Mouse (Mus musculus): Measurements from ENCODE around the gene Ppt2. TPM values are rescaled to one million over a fixed set of nuclear protein-coding genes. Genes with fewer than 3 reads are reported as not detected.

Gene Ppt2
- polyA plus RNA-seq, 1 experiment from 2014 or later, result 26.4 TPM

DNA sequence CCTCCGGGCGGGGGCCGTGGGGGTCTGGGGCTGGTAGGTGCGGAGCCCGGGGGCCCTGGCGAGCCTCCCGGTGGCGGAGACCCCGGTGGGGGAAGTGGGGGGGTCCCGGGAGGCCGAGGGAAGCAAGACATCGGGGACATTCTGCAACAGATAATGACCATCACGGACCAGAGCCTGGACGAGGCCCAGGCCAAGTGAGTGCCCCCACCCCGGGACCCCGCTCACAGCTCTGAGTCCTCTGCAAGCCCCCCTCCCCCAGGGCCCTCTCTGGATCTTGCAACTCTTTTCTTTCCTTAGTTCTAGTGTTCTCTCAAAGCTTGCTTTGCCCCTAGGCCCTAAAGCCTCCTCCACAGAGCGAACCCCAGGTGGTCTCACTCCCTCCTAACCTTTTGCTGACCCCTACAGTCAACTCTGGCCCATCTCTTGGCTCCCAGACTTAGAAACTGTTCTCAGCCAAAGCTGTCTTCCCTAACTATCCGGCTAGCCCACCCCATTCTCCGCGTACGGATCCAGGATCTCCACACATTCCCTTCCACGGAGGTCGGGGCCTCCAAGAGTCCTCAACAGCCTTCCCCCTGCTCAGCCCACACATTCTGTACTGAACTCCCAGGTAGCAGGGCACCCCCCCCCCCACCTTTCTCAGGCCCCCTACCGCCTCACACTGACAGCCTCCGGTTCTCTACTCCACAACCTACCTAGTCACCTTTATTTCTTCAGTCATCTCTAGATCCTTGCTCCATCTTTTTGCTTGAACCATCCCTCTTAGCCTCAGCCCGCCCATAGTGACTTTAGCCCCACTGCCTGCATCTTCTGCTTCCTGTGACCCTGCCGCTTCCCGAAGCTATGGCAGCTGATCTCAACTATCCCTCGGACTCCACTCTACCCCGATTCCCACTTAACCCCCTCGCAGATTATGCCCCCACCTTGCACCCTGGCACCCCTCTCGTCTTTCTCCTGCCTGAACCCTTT, 35.4 kb downstream of the Ppt2 start:
- Histone ChIP-seq H3K4me3 (ENCODE audit: low read depth, low read length) (peak overlapping the region; percentile 88), H3K9ac (ENCODE audit: low read depth, low read length) (peak overlapping the region; percentile 98), H3K27me3 (replicated peaks; ENCODE audit: control insufficient read depth, insufficient read depth, low read length) (no peaks in the 10 kb centered on the region), H3K4me1 (ENCODE audit: control insufficient read depth, insufficient read depth, low read length) (peaks cover 49% of the 10 kb centered on the region), H3K9me3 (ENCODE audit: control insufficient read depth, low read length) (no peaks in the 10 kb centered on the region), H3K4me2 (ENCODE audit: low read depth, low read length) (peak overlapping the region; percentile 67), H3K36me3 (ENCODE audit: control insufficient read depth, insufficient read depth, low read length) (peaks cover 30% of the 10 kb centered on the region), H3K27ac (replicated peaks; ENCODE audit: low read depth, low read length) (peak overlapping the region; percentile 99)
- WGBS, result 1% methylated on average over 22 of the region's 32 CpGs
- ATAC-seq (ENCODE audit: low read depth), result peak; percentile 9
- peak; percentile 51 for DNase-seq (ENCODE audit: low spot score)

DNA sequence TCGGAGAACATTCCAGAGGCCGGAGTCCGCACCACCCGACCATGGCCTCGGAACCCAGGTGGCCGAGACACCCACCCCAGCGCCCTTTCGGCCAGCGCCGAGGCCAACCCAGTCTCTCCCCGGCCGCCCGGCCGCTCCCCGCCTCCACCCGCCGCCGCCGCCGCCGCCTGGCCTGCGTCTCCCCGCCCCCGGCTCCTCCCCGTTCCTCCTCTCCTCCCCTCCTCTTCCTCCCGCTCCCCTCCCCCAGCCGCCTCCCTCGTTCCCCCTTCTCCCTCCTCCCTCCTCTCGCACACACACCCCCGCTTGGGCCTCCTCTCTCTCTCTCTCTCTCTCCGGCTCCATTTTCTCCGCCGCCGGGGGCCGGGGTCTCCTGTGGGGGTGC, 36.3 kb downstream of the Ppt2 start:
- ATAC-seq (ENCODE audit: low read depth), result peak; percentile 30

DNA sequence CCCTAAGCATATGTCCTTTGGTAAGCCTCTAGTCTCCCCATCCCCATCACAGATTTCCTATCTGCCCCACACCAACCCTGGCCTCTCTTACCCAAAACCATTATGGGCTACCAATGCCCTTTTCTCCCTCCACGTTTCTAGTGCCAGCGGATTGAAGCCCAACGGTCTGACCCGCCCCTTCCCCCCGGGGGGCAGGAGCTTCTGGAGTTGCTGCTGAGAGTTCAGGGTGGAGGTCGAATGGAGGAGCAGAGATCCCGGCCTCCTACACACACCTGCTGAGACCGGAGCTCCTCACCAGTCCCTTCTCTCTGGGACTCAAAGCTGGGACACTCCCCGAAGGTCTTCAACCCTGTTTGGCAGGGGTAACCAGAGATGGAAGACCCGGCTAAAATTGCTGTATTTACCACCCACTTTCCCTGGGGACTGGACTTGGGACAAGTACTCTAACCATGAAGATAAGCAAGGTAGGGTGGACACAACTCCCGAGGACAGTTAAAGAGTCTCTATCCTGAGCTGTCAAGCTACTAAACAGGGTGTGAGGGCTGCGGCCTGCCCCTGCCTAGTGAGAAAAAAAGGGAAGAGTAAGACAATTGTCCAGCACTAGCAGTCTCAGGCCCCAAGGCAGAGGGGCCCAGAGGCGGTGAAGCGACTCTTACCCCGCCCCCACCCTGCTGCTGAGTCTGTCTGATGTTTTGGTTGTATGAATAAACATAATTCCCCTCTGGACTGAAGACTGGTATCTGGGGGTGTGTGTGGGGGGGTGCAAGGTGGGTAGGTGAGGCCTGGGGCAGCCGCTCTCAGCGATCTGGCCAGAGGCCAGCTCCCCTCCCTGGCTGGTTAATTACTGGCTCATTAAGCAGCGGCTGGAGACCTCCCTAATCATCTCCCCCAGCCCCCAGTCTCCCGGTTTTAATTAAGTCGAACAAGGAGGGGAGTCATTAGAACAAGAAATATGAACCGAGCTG, 37.0 kb downstream of the Ppt2 start, which contains the start of gene Pbx2:
Gene Pbx2, plus strand, starts transcription at position 238 of the 965 bp plus-strand sequence.
- H3K27ac ChIP-seq (replicated peaks; ENCODE audit: low read depth, low read length), result peak within 1 kb of the TSS; percentile 99
- ATAC-seq (ENCODE audit: low read depth) (no peak; the same call in 1 of the 2 replicates), DNase-seq (ENCODE audit: low spot score) (peak; percentile 64)
- peaks cover 47% of the 10 kb centered on the region for H3K4me1 ChIP-seq (ENCODE audit: control insufficient read depth, insufficient read depth, low read length)
- WGBS, result 4% methylated on average over 21 of the region's 21 CpGs
- H3K36me3 ChIP-seq (ENCODE audit: control insufficient read depth, insufficient read depth, low read length), result peaks cover 24% of the 10 kb centered on the region
- peak within 1 kb of the TSS; percentile 98 for H3K9ac ChIP-seq (ENCODE audit: low read depth, low read length)
- peak within 1 kb of the TSS; percentile 88 for H3K4me3 ChIP-seq (ENCODE audit: low read depth, low read length)
- peak within 1 kb of the TSS; percentile 67 for H3K4me2 ChIP-seq (ENCODE audit: low read depth, low read length)
- no peaks in the 10 kb centered on the region for H3K27me3 ChIP-seq (replicated peaks; ENCODE audit: control insufficient read depth, insufficient read depth, low read length)
- no peaks in the 10 kb centered on the region for H3K9me3 ChIP-seq (ENCODE audit: control insufficient read depth, low read length)

More for the DNA sequence above, 36.3 kb downstream of the Ppt2 start:
- Histone ChIP-seq H3K36me3 (ENCODE audit: control insufficient read depth, insufficient read depth, low read length) (peaks cover 30% of the 10 kb centered on the region), H3K27ac (replicated peaks; ENCODE audit: low read depth, low read length) (peak overlapping the region; percentile 99), H3K4me1 (ENCODE audit: control insufficient read depth, insufficient read depth, low read length) (peaks cover 45% of the 10 kb centered on the region), H3K4me3 (ENCODE audit: low read depth, low read length) (peak overlapping the region; percentile 88), H3K4me2 (ENCODE audit: low read depth, low read length) (peak overlapping the region; percentile 67), H3K9ac (ENCODE audit: low read depth, low read length) (peak overlapping the region; percentile 98), H3K27me3 (replicated peaks; ENCODE audit: control insufficient read depth, insufficient read depth, low read length) (no peaks in the 10 kb centered on the region), H3K9me3 (ENCODE audit: control insufficient read depth, low read length) (no peaks in the 10 kb centered on the region)
- peak; percentile 95 for DNase-seq (ENCODE audit: low spot score)
- under 1% methylated on average over 17 of the region's 35 CpGs for WGBS

DNA sequence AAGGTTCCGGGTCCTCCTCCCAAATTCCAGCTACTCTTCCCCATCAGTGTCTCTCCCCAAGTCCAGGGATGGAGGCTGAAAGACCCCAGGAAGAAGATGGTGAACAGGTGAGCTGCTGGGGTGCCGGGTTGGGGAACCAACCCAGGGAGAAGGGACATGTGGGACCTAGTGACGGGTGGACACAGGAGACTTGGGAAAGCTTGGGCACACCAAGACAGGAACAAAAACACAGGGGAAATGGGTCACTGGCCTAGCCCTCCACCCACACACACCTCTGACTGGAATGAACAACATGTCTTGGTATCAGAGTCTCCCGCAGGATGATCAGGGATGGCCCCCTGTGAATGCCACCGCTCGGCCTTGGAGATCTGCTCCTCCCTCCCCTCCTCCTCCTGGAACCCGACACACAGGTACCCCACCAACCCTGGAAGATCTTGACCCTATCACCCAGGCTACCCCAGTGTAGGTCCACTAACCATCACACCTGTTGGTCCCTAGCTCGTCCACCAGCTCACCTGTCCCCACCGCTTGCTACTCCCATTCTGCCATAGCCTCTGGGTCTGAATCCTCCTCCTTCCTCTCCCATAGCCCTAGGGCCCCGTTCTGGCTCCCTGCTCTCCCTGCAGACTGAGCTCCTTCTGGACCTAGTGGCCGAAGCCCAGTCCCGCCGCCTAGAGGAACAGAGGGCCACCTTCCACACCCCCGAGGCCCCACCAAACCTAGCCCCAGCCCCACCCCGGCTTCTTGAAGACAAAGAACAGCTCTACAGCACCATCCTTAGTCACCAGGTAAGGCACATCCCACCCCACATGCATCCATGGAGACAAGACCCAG, 37.9 kb downstream of the Ppt2 start:
- no peak overlapping the region for H3K4me3 ChIP-seq (ENCODE audit: low read depth, low read length)
- no peaks in the 10 kb centered on the region for H3K27me3 ChIP-seq (replicated peaks; ENCODE audit: control insufficient read depth, insufficient read depth, low read length)
- WGBS, result 59% methylated on average over 15 of the region's 15 CpGs
- peaks cover 53% of the 10 kb centered on the region for H3K4me1 ChIP-seq (ENCODE audit: control insufficient read depth, insufficient read depth, low read length)
- H3K9ac ChIP-seq (ENCODE audit: low read depth, low read length), result 0 out of 2 replicates have a peak overlapping the region, but pooled peaks have one; percentile 98
- H3K9me3 ChIP-seq (ENCODE audit: control insufficient read depth, low read length), result no peaks in the 10 kb centered on the region
- H3K36me3 ChIP-seq (ENCODE audit: control insufficient read depth, insufficient read depth, low read length), result peaks cover 15% of the 10 kb centered on the region
- DNase-seq (ENCODE audit: low spot score), result no peak
- peak overlapping the region; percentile 67 for H3K4me2 ChIP-seq (ENCODE audit: low read depth, low read length)
- H3K27ac ChIP-seq (replicated peaks; ENCODE audit: low read depth, low read length), result peak overlapping the region; percentile 99; the same call in 1 of the 2 replicates
- ATAC-seq (ENCODE audit: low read depth), result no peak

DNA sequence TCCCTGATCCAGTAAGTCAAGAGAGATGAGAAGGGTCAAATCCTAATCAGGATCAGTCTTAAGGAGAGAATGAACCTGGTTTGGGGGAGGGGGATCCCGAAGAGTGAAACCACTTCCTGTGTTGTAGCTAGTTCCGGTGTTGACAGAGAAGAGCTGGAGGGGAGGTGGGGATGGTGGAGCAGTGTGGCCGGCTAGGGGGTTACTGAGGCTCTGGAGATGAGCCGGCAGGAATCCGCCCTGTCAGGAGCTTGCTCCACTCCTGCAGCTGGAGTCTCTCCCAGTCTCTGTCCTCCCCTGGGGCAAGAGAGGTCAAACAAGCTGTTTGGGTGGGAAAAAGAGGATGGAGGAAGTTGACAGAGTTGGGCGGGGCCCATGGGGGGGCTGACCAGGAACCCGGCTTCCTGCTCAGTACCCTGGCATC, 38.6 kb downstream of the Ppt2 start, which contains the start of gene Gpsm3:
Gene Gpsm3, plus strand, starts transcription at position 126 of the 421 bp plus-strand sequence.
- no peak within 1 kb of the TSS for H3K9ac ChIP-seq (ENCODE audit: low read depth, low read length)
- peaks cover 8% of the 10 kb centered on the region for H3K36me3 ChIP-seq (ENCODE audit: control insufficient read depth, insufficient read depth, low read length)
- no peak within 1 kb of the TSS; the same call in 1 of the 2 replicates for H3K4me3 ChIP-seq (ENCODE audit: low read depth, low read length)
- H3K9me3 ChIP-seq (ENCODE audit: control insufficient read depth, low read length), result no peaks in the 10 kb centered on the region
- peak within 1 kb of the TSS; percentile 99 for H3K27ac ChIP-seq (replicated peaks; ENCODE audit: low read depth, low read length)
- DNase-seq (ENCODE audit: low spot score) (peak; percentile 42), ATAC-seq (ENCODE audit: low read depth) (no peak)
- peak within 1 kb of the TSS; percentile 67 for H3K4me2 ChIP-seq (ENCODE audit: low read depth, low read length)
- no peaks in the 10 kb centered on the region for H3K27me3 ChIP-seq (replicated peaks; ENCODE audit: control insufficient read depth, insufficient read depth, low read length)
- H3K4me1 ChIP-seq (ENCODE audit: control insufficient read depth, insufficient read depth, low read length), result peaks cover 52% of the 10 kb centered on the region
- WGBS, result 17% methylated on average over 6 of the region's 7 CpGs

DNA sequence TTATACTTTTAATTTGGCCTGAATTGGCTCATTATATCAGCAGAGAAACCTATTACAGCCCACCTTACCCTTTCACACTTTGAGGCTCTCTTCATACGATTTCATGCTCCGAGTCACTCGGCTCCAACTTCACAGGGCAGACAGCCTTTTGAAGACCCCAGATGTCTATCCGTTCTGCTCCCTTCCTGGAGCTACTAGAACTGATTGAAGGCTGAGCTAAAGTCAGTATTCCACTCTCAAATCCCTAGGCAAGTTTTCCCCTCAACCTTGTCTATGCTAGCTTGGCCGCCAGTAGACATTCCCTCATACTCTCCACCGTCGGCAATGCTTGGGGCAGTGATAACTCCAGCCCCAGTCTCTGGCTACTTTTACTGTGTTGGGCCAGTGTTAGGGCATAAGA, 39.1 kb downstream of the Ppt2 start:
- WGBS, result 36% methylated on average over 7 of the region's 7 CpGs
- DNase-seq (ENCODE audit: low spot score), result no peak
- peak overlapping the region; percentile 67; the same call in 1 of the 2 replicates for H3K4me2 ChIP-seq (ENCODE audit: low read depth, low read length)
- no peaks in the 10 kb centered on the region for H3K9me3 ChIP-seq (ENCODE audit: control insufficient read depth, low read length)
- H3K4me3 ChIP-seq (ENCODE audit: low read depth, low read length), result no peak overlapping the region
- no peak overlapping the region for H3K9ac ChIP-seq (ENCODE audit: low read depth, low read length)
- no peaks in the 10 kb centered on the region for H3K27me3 ChIP-seq (replicated peaks; ENCODE audit: control insufficient read depth, insufficient read depth, low read length)
- ATAC-seq (ENCODE audit: low read depth), result no peak
- peaks cover 47% of the 10 kb centered on the region for H3K4me1 ChIP-seq (ENCODE audit: control insufficient read depth, insufficient read depth, low read length)
- peaks cover 3% of the 10 kb centered on the region for H3K36me3 ChIP-seq (ENCODE audit: control insufficient read depth, insufficient read depth, low read length)
- no peak overlapping the region for H3K27ac ChIP-seq (replicated peaks; ENCODE audit: low read depth, low read length)

DNA sequence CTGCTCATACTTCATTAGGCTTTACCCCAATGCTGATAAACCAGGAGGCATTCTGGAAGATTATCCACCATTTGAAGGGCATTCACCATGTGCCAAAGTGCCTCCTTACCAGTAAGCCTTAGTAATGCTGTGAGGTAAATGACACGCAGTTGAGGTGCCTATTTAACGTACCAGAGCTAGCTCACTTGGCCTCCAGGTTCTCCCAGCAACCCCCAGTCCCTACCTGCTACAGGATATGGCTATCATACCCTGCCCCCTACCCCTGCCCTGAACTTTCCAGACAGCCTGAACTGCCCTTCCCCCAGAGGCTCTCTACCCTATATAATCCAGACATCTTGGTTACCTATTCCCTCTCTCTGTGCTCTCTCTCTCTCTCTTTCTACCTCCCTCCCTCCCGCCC, 39.5 kb downstream of the Ppt2 start:
- 56% methylated on average over 3 of the region's 3 CpGs for WGBS
- H3K27ac ChIP-seq (replicated peaks; ENCODE audit: low read depth, low read length), result no peak overlapping the region

More for the DNA sequence above, 39.5 kb downstream of the Ppt2 start:
- Histone ChIP-seq H3K4me1 (ENCODE audit: control insufficient read depth, insufficient read depth, low read length) (peaks cover 42% of the 10 kb centered on the region), H3K4me2 (ENCODE audit: low read depth, low read length) (no peak overlapping the region), H3K4me3 (ENCODE audit: low read depth, low read length) (peak overlapping the region; percentile 80; the same call in 1 of the 2 replicates), H3K9ac (ENCODE audit: low read depth, low read length) (no peak overlapping the region), H3K36me3 (ENCODE audit: control insufficient read depth, insufficient read depth, low read length) (no peaks in the 10 kb centered on the region; the same call in 1 of the 2 replicates), H3K27me3 (replicated peaks; ENCODE audit: control insufficient read depth, insufficient read depth, low read length) (no peaks in the 10 kb centered on the region), H3K9me3 (ENCODE audit: control insufficient read depth, low read length) (no peaks in the 10 kb centered on the region)
- no peak for DNase-seq (ENCODE audit: low spot score)
- no peak for ATAC-seq (ENCODE audit: low read depth)

Data from embryonic facial prominence, embryonic 14.5 days (tissue).